Mouse (Mus musculus) retina, postnatal 1 day (tissue): ENCODE measurements around the gene Gclc.
A peak's percentile ranks its signal among the peaks of the same experiment; 100 is the strongest.

ENCODE experiments used
- DNase-seq: peaks from one replicate; pipeline ENCODE4 v3.0.0-alpha.2; 2012

The Gclc gene

GRCm38 (mm10) chr9:77787936-77788335 is 33.6 kb downstream of the Gclc start:
- DNase-seq = no peak

GRCm38 (mm10) chr9:77789615-77790348 is 35.4 kb downstream of the Gclc start:
- DNase-seq = no peak

- DNase-seq = no peak
These were observed 39.5 kb downstream of the Gclc start for GRCm38 (mm10) chr9:77793838-77794237.

GRCm38 (mm10) chr9:77802461-77802860 is 48.1 kb downstream of the Gclc start:
- DNase-seq = peak; percentile 68

- no peak for DNase-seq
These were observed 52.1 kb downstream of the Gclc start for GRCm38 (mm10) chr9:77806426-77806825.

GRCm38 (mm10) chr9:77806842-77807668 is 52.7 kb downstream of the Gclc start:
- DNase-seq = peak; percentile 93

GRCm38 (mm10) chr9:77808481-77808880 is 54.1 kb downstream of the Gclc start:
- DNase-seq = no peak

- DNase-seq = peak; percentile 93
These were observed 64.5 kb downstream of the Gclc start for GRCm38 (mm10) chr9:77818858-77819257.

GRCm38 (mm10) chr9:77819318-77819717 is 65.0 kb downstream of the Gclc start:
- DNase-seq = no peak

GRCm38 (mm10) chr9:77820836-77821235 is 66.5 kb downstream of the Gclc start:
- DNase-seq = no peak

- DNase-seq = peak; percentile 27
These were observed 71.1 kb downstream of the Gclc start for GRCm38 (mm10) chr9:77825380-77825961.

- DNase-seq = peak; percentile 47
These were observed 71.9 kb downstream of the Gclc start for GRCm38 (mm10) chr9:77826237-77826636.

GRCm38 (mm10) chr9:77828531-77828965 is 74.2 kb downstream of the Gclc start:
- no peak for DNase-seq

GRCm38 (mm10) chr9:77834259-77834993 is 80.1 kb downstream of the Gclc start:
- DNase-seq = no peak

GRCm38 (mm10) chr9:77835122-77835521 is 80.8 kb downstream of the Gclc start:
- DNase-seq = no peak

GRCm38 (mm10) chr9:77835756-77836155 is 81.4 kb downstream of the Gclc start:
- no peak for DNase-seq

GRCm38 (mm10) chr9:77838586-77838985 is 84.3 kb downstream of the Gclc start:
- DNase-seq = no peak
